Mouse (Mus musculus): Measurements from ENCODE around the gene Tanc1. TPM values are rescaled to one million over a fixed set of nuclear protein-coding genes. Genes with fewer than 3 reads are reported as not detected.

Gene Tanc1
- polyA plus RNA-seq, 1 experiment from 2014 or later = 10.0 TPM

DNA sequence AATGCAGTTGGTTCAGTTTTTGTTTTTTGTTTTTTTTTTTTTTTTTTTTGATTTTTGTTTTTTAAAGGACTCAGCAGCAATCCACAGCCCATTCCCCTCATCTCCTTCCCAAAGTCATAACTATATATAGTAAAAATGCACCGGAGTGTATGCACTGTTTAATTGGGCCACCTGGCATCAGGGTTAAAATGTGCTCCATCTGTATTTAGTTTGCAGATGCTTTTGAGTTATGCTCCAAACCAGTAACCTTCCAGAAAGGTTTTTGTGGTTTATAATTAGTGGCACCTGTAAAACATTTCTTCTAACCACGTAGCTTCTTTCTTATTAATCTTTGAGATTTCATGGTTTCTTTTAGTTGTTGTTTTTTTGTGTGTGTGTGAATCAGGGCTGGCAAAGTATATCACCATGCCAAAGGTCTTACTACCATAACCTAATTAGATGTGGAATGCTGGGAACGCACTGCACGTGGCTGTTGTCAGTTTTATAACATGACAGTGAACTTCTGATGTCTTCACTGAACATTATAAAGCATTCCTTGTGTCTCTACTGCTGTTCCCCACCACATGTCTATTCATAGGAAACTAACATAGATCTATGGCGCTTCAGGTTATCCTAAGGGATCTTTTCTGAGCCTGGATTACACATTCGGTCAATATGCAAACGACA lies 86.9 kb downstream of the Tanc1 start:
- ATAC-seq (ENCODE audit: low read depth) = no peak
- no peaks in the 10 kb centered on the region for H3K36me3 ChIP-seq
- H3K9me3 ChIP-seq = no peaks in the 10 kb centered on the region
- H3K27ac ChIP-seq (replicated peaks) = no peak overlapping the region
- H3K4me1 ChIP-seq (replicated peaks) = peaks cover 22% of the 10 kb centered on the region
- H3K9ac ChIP-seq = no peak overlapping the region
- no peaks in the 10 kb centered on the region for H3K27me3 ChIP-seq
- H3K4me3 ChIP-seq = no peak overlapping the region
- WGBS = 39% methylated on average over 7 of the region's 7 CpGs
- peak overlapping the region; percentile 48 for H3K4me2 ChIP-seq

GRCm38 (mm10) chr2:59699893-59700292 lies 88.1 kb downstream of the Tanc1 start:
- no peak for ATAC-seq (ENCODE audit: low read depth)
- Histone ChIP-seq H3K9ac (no peak overlapping the region), H3K4me3 (no peak overlapping the region), H3K27ac (replicated peaks) (no peak overlapping the region), H3K4me2 (no peak overlapping the region), H3K4me1 (replicated peaks) (peaks cover 22% of the 10 kb centered on the region), H3K9me3 (no peaks in the 10 kb centered on the region), H3K36me3 (no peaks in the 10 kb centered on the region), H3K27me3 (no peaks in the 10 kb centered on the region)
- WGBS = 82% methylated on average over 9 of the region's 9 CpGs

DNA sequence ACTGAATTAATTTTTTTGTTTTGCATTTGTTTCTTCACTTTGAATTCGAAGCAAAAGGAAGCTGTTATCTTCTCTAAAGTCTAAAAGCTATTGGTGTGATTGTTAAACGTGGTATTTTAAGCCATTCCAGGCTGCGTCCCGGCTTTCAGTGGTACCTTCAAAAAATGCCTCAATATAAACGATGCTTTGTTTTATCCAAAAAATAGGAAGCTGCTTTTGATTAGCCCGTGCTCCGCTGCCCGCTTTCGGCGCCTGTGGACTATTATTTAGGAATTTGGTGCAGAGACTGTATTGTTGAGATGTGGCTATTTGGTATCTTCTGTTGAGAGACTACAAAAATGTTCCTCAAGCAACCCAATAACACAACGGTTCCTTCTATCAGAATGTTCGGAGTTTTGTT lies 93.4 kb downstream of the Tanc1 start:
- H3K4me2 ChIP-seq = no peak overlapping the region
- H3K27ac ChIP-seq (replicated peaks) = no peak overlapping the region
- H3K4me3 ChIP-seq = no peak overlapping the region
- no peaks in the 10 kb centered on the region for H3K36me3 ChIP-seq
- ATAC-seq (ENCODE audit: low read depth) = no peak
- no peak overlapping the region for H3K9ac ChIP-seq
- H3K4me1 ChIP-seq (replicated peaks) = no peaks in the 10 kb centered on the region
- WGBS = 88% methylated on average over 12 of the region's 12 CpGs
- no peaks in the 10 kb centered on the region for H3K9me3 ChIP-seq
- no peaks in the 10 kb centered on the region for H3K27me3 ChIP-seq

DNA sequence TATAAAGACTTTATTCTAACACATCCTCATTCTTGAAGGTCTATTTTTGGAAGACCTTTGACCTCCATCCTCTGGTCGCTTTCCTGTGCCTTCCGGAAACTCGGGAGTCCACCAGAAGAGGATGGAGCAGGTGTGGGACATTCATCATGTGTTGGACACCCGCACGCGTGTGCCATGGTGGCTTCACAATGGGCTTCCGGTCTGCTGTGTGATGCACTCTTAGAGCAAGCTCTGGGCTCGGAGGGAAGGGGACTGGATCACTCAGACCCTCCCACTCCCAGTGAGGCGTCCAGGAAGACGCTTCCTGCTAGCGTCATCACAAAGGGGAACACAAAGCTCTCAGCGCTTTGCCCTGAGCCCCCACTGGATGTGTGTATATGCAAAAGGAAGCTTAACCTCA lies 95.0 kb downstream of the Tanc1 start:
- no peaks in the 10 kb centered on the region for H3K9me3 ChIP-seq
- no peaks in the 10 kb centered on the region for H3K36me3 ChIP-seq
- no peaks in the 10 kb centered on the region for H3K4me1 ChIP-seq (replicated peaks)
- no peaks in the 10 kb centered on the region for H3K27me3 ChIP-seq
- 88% methylated on average over 12 of the region's 12 CpGs for WGBS
- no peak overlapping the region for H3K4me3 ChIP-seq
- no peak overlapping the region for H3K27ac ChIP-seq (replicated peaks)
- H3K9ac ChIP-seq = no peak overlapping the region
- H3K4me2 ChIP-seq = no peak overlapping the region
- no peak for ATAC-seq (ENCODE audit: low read depth)

DNA sequence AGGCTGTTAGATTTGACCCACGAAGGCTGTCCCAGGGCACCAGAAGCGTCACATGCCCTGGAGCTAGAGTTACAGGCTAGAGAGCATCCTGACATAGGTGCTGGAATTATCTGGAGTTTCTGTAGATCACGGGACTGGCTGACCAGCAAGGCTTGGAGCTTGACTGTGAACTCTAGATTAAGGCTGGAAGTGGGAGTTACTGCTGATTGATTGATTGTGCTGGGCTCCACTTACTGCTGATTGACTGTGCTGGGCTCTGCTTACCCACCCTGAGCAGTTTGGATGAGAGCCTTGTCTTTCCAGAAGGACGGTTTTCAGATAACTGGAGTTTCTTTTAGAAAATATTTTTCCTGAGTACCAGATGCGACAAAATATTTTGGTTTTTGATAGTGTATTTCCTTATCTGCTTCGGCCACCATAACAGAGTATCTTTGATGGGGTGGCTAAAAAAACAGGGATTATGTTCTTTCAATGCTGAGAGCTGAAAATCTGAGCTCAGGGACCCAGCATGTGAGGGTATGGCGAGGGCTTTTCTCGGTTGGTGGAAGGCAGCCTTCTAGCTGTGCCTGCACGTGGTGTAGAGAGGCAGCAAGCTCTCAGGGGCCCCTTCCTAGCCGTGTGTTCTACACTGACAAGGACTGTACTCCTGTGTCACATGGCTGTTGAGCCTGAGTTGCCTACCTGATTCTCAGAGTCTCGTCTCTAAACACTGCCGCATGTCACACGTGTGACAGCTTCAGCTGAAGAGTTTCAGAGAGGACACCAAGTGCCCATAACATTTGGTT lies 96.3 kb downstream of the Tanc1 start:
- H3K4me1 ChIP-seq (replicated peaks) = 0 out of 2 replicates have a peak, but pooled peaks cover 5% of the 10 kb centered on the region
- no peak for ATAC-seq (ENCODE audit: low read depth)
- H3K4me3 ChIP-seq = no peak overlapping the region
- 79% methylated on average over 13 of the region's 13 CpGs for WGBS
- H3K9ac ChIP-seq = no peak overlapping the region
- no peaks in the 10 kb centered on the region for H3K27me3 ChIP-seq
- no peak overlapping the region for H3K4me2 ChIP-seq
- no peaks in the 10 kb centered on the region for H3K9me3 ChIP-seq
- H3K36me3 ChIP-seq = no peaks in the 10 kb centered on the region
- no peak overlapping the region for H3K27ac ChIP-seq (replicated peaks)

- H3K9ac ChIP-seq = no peak overlapping the region
- H3K27me3 ChIP-seq = no peaks in the 10 kb centered on the region
- H3K4me1 ChIP-seq (replicated peaks) = 0 out of 2 replicates have a peak, but pooled peaks cover 5% of the 10 kb centered on the region
- 89% methylated on average over 6 of the region's 6 CpGs for whole genome bisulfite sequencing
- H3K36me3 ChIP-seq = no peaks in the 10 kb centered on the region
- H3K9me3 ChIP-seq = no peaks in the 10 kb centered on the region
- no peak overlapping the region for H3K27ac ChIP-seq (replicated peaks)
- H3K4me3 ChIP-seq = no peak overlapping the region
- no peak for ATAC-seq (ENCODE audit: low read depth)
- no peak overlapping the region for H3K4me2 ChIP-seq
These were observed 98.9 kb downstream of the Tanc1 start for GRCm38 (mm10) chr2:59710771-59711170.

DNA sequence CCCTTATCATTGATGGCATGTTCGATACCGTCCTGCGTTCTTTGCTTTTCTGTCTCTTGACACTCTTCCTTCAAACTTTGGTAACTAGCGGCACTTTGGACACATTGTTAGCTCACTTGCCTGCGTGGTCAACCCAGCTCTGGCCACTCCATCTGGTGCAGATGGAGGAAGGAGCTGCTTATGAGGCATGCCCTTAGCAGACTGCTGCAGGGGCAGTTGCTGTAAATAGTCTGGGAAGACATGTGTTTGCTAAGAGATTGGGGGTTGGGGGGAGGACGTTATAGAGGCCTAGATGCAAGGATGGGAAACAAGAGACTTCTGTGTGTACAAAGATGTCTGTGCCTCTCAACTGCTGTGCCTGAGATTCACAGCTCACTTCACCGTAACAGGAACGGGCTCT lies 100.2 kb downstream of the Tanc1 start:
- Histone ChIP-seq H3K9ac (no peak overlapping the region), H3K4me1 (replicated peaks) (0 out of 2 replicates have a peak, but pooled peaks cover 5% of the 10 kb centered on the region), H3K27ac (replicated peaks) (no peak overlapping the region), H3K4me3 (no peak overlapping the region), H3K9me3 (no peaks in the 10 kb centered on the region), H3K36me3 (no peaks in the 10 kb centered on the region), H3K4me2 (no peak overlapping the region), H3K27me3 (no peaks in the 10 kb centered on the region)
- 85% methylated on average over 8 of the region's 8 CpGs for WGBS
- ATAC-seq (ENCODE audit: low read depth) = no peak

DNA sequence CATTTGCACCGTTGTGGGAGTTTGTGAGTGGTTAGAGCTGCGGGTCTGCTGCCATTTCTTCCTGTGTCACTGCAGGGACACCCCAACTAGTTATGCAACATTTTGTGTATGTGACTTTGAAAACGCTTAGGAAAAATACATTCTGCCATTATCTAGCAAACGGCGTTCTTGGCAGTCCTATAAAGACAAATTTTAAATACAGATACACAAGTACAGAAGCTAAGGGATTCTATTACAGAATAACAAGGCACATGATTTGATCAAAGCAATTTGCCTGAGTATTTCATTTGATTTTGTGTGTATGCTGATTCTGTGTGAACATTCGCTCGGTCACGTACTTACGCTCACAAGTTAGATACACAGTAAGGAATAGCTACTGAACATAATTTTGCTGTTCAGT lies 100.6 kb downstream of the Tanc1 start:
- WGBS = 90% methylated on average over 9 of the region's 9 CpGs
- H3K4me1 ChIP-seq (replicated peaks) = peaks cover 6% of the 10 kb centered on the region
- no peak overlapping the region for H3K27ac ChIP-seq (replicated peaks)
- no peaks in the 10 kb centered on the region for H3K27me3 ChIP-seq
- H3K9me3 ChIP-seq = no peaks in the 10 kb centered on the region
- no peak overlapping the region for H3K4me2 ChIP-seq
- H3K4me3 ChIP-seq = no peak overlapping the region
- no peaks in the 10 kb centered on the region for H3K36me3 ChIP-seq
- ATAC-seq (ENCODE audit: low read depth) = no peak
- H3K9ac ChIP-seq = no peak overlapping the region

- Histone ChIP-seq H3K36me3 (no peaks in the 10 kb centered on the region), H3K9me3 (no peaks in the 10 kb centered on the region), H3K9ac (no peak overlapping the region), H3K4me2 (no peak overlapping the region), H3K4me3 (no peak overlapping the region), H3K4me1 (replicated peaks) (peaks cover 20% of the 10 kb centered on the region), H3K27me3 (no peaks in the 10 kb centered on the region), H3K27ac (replicated peaks) (no peak overlapping the region)
- 78% methylated on average over 9 of the region's 9 CpGs for WGBS
- no peak for ATAC-seq (ENCODE audit: low read depth)
These were observed 102.0 kb downstream of the Tanc1 start for GRCm38 (mm10) chr2:59713626-59714556.

GRCm38 (mm10) chr2:59714992-59715391 lies 103.2 kb downstream of the Tanc1 start:
- no peak overlapping the region for H3K9ac ChIP-seq
- peaks cover 28% of the 10 kb centered on the region for H3K4me1 ChIP-seq (replicated peaks)
- H3K4me3 ChIP-seq = no peak overlapping the region
- no peak overlapping the region for H3K27ac ChIP-seq (replicated peaks)
- ATAC-seq (ENCODE audit: low read depth) = no peak
- no peaks in the 10 kb centered on the region for H3K9me3 ChIP-seq
- no peaks in the 10 kb centered on the region for H3K36me3 ChIP-seq
- no peak overlapping the region for H3K4me2 ChIP-seq
- whole genome bisulfite sequencing = 93% methylated on average over 2 of the region's 2 CpGs
- no peaks in the 10 kb centered on the region for H3K27me3 ChIP-seq

DNA sequence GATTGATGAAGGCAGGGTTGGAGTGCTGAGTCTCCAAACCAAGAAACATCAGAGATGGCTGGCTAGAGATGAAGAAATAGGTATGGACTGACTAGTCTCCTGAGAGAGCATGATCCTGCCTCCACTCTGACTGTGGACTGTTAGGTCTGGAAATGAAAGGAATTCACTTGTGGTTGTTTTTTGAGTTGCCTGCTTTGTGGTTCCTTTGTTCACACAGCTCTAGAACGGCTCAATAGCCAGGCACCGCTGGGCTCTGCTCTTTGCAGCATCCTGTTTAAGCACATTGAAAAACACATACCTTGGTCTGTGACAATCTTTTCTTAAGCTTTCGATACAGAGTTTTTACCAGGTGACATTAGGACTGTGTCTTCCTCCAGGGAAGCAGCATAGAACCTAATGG lies 104.6 kb downstream of the Tanc1 start:
- H3K4me2 ChIP-seq = no peak overlapping the region
- H3K9me3 ChIP-seq = no peaks in the 10 kb centered on the region
- H3K27ac ChIP-seq (replicated peaks) = no peak overlapping the region
- WGBS = 70% methylated on average over 3 of the region's 3 CpGs
- no peak overlapping the region for H3K9ac ChIP-seq
- ATAC-seq (ENCODE audit: low read depth) = no peak
- no peak overlapping the region for H3K4me3 ChIP-seq
- peaks cover 38% of the 10 kb centered on the region for H3K4me1 ChIP-seq (replicated peaks)
- no peaks in the 10 kb centered on the region for H3K36me3 ChIP-seq
- H3K27me3 ChIP-seq = no peaks in the 10 kb centered on the region

DNA sequence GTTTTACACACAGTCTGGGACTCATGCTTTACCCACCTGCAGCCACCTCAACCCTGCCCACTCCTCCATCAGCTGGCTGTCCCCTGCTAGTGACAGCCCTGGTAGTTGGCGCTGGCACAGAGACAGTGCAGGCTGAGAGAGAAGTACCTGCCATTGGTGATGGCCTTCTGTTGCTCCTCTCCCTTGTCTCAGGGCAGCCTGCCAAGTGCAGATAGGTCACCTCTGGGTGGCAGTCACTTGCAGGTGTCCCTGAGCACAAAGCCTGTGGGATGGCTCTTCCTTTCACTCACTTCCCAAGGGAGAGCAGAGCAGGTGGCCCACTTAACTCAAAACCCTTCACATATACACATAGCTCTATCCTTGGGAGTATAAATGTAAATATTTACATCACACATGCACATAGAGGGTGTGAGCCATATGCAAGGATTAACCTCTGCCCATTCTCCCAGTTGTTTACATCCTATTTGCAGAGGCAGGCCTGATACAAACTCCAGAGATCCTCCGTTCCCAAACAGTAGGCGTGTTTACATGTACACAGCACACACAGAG lies 106.0 kb downstream of the Tanc1 start:
- peaks cover 41% of the 10 kb centered on the region for H3K4me1 ChIP-seq (replicated peaks)
- no peak overlapping the region for H3K9ac ChIP-seq
- H3K27ac ChIP-seq (replicated peaks) = no peak overlapping the region
- no peaks in the 10 kb centered on the region for H3K36me3 ChIP-seq
- H3K9me3 ChIP-seq = no peaks in the 10 kb centered on the region
- ATAC-seq (ENCODE audit: low read depth) = no peak; the same call in 1 of the 2 replicates
- 86% methylated on average over 3 of the region's 3 CpGs for WGBS
- no peak overlapping the region for H3K4me3 ChIP-seq
- no peaks in the 10 kb centered on the region for H3K27me3 ChIP-seq
- H3K4me2 ChIP-seq = no peak overlapping the region

Data from neural tube, embryonic 13.5 days (tissue).